Mouse (Mus musculus) thymus, adult 2 months (tissue): Measurements from ENCODE around the gene Pde6d.

ENCODE experiments used
- CTCF ChIP-seq: fragments of 200-500 bp; IDR thresholded peaks from 2 replicates; pipeline ENCODE4 v1.5.1; 2012; ENCODE audit warnings: mild to moderate bottlenecking, control low read depth, low read length, moderate library complexity, borderline replicate concordance; ENCODE audit not compliant: control insufficient read depth, poor library complexity, insufficient read depth; ENCODE audit errors: extremely low read depth
- POLR2A ChIP-seq: fragments of 200-500 bp; IDR thresholded peaks from 2 replicates; pipeline ENCODE4 v1.6.1; 2012; ENCODE audit warnings: mild to moderate bottlenecking, low read length, control low read depth, moderate library complexity; ENCODE audit not compliant: control insufficient read depth, poor library complexity, insufficient read depth; ENCODE audit errors: extremely low read depth

DNA sequence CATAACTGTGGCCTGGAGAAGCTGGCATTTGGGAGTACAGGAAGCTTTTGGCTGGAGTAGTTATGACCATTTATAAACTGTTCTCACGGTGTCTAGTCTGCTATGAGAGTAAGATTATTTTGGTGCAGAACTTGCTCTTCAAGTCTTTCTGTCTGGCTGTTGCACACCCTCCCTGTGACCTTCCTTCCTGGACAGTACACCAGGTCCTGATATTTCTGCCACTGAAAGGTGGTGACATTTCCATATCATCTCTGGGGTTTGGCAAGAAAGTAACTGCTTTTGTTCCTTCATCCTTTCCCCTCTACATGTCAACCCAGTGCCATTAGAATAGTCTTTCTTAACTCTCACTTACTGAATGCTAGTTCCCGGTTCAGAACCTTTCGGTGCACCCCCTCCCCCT is 23.2 kb downstream of the Pde6d start:
- TF ChIP-seq CTCF (no peak), POLR2A (no peak)
